ENCODE assay signal across 37 mouse cellular contexts in genomic region chr5:29963488-29963887, GRCm38 (mm10). TPM values are rescaled to one million over a fixed set of nuclear protein-coding genes. Genes with fewer than 3 reads are reported as not detected.
DNase-seq lines count a peak whose midpoint lies in the region; ATAC-seq and TF ChIP-seq lines count a peak whose summit lies in the region.
"Had no signal": no experiment of that assay in that cellular context is flagged by ENCODE, and none has a peak within 500 bp of the region (broad histone marks: within the 10 kb centered on the region; RNA-seq: fewer than 3 reads in every experiment).

No protein-coding gene starts in this region.

- H3K9me3 ChIP-seq in erythroblast, embryonic 14.5 days (ENCODE audit: control insufficient read depth, low read length): no peaks in the 10 kb centered on the region
- no peaks in the 10 kb centered on the region for H3K9me3 ChIP-seq in liver, embryonic 14.5 days (ENCODE audit: control insufficient read depth, low read length)
- no peaks in the 10 kb centered on the region for H3K9me3 ChIP-seq in hindbrain, embryonic 11.5 days (ENCODE audit: control insufficient read depth, low read length)
- H3K9me3 ChIP-seq: embryonic facial prominence, embryonic 10.5 days; embryonic facial prominence, embryonic 15.5 days; G1E; hindbrain, embryonic 13.5 days; neural tube, embryonic 12.5 days had no signal

- no peaks in the 10 kb centered on the region for H3K36me3 ChIP-seq in erythroblast, embryonic 14.5 days (ENCODE audit: control insufficient read depth)
- H3K36me3 ChIP-seq in liver, embryonic 14.5 days (replicated peaks; ENCODE audit: control insufficient read depth, insufficient read depth, low read depth): no peaks in the 10 kb centered on the region
- no peaks in the 10 kb centered on the region for H3K36me3 ChIP-seq in hindbrain, embryonic 11.5 days (ENCODE audit: control insufficient read depth, insufficient read depth, low read length)
- H3K36me3 ChIP-seq: embryonic facial prominence, embryonic 10.5 days; embryonic facial prominence, embryonic 15.5 days; G1E; hindbrain, embryonic 13.5 days; neural tube, embryonic 12.5 days had no signal

- peaks cover 71% of the 10 kb centered on the region for H3K4me1 ChIP-seq in erythroblast, embryonic 14.5 days (ENCODE audit: control insufficient read depth)
- H3K4me1 ChIP-seq in liver, embryonic 14.5 days (replicated peaks; ENCODE audit: control insufficient read depth in 2 of 2, insufficient read depth in 2 of 2, low read length in 1 of 2): peaks cover 42 to 58% of the 10 kb centered on the region in 2 experiments
- no peaks in the 10 kb centered on the region for H3K4me1 ChIP-seq in hindbrain, embryonic 11.5 days (replicated peaks; ENCODE audit: control insufficient read depth, insufficient read depth, low read length)
- H3K4me1 ChIP-seq: embryonic facial prominence, embryonic 10.5 days; embryonic facial prominence, embryonic 15.5 days; hindbrain, embryonic 13.5 days; neural tube, embryonic 12.5 days had no signal

- H3K4me2 ChIP-seq in liver, embryonic 14.5 days (ENCODE audit: low read depth): peak overlapping the region; percentile 52
- H3K4me2 ChIP-seq in hindbrain, embryonic 11.5 days (replicated peaks; ENCODE audit: low read depth, low read length): no peak overlapping the region
- H3K4me2 ChIP-seq: embryonic facial prominence, embryonic 15.5 days; heart, embryonic 11.5 days; hindbrain, embryonic 13.5 days; lung, embryonic 14.5 days; midbrain, embryonic 11.5 days; neural tube, embryonic 12.5 days had no signal

- peak; percentile 92 for TF ChIP-seq EP300 in liver, embryonic 14.5 days (IDR thresholded peaks at IDR 0.05; ENCODE audit: low read depth)

- no peaks in the 10 kb centered on the region for H3K27me3 ChIP-seq in erythroblast, embryonic 14.5 days (ENCODE audit: control insufficient read depth)
- no peaks in the 10 kb centered on the region for H3K27me3 ChIP-seq in liver, embryonic 14.5 days (ENCODE audit: control insufficient read depth, insufficient read depth, low read length)
- H3K27me3 ChIP-seq in hindbrain, embryonic 11.5 days (ENCODE audit: control insufficient read depth, insufficient read depth, low read length): no peaks in the 10 kb centered on the region
- H3K27me3 ChIP-seq: embryonic facial prominence, embryonic 15.5 days; hindbrain, embryonic 13.5 days; neural tube, embryonic 12.5 days had no signal

- DNase-seq in liver, embryonic 14.5 days (ENCODE audit: low read depth in 3 of 3, low spot score in 3 of 3): peak; percentile 56 to 83 (median 66)
- DNase-seq in adrenal gland, postnatal 4 days (ENCODE audit: low spot score in 2 of 2): no peak
- DNase-seq in hindbrain, embryonic 11.5 days (ENCODE audit: low spot score): no peak
- DNase-seq in kidney, postnatal 4 days: no peak
- DNase-seq: adrenal gland, postnatal 36 days; cerebellum, adult 11-12 months; cerebellum, postnatal 10 days; gastrocnemius, postnatal 14 days; heart, adult 11 months; heart, postnatal 36 days; kidney, adult 8-10 months; kidney, postnatal 10 days; left cerebral cortex, postnatal 4 days; lung, embryonic 14.5 days; lung, postnatal 14 days; right cerebral cortex, adult 18-20 months; thymus, postnatal 4 days had no signal

- H3K27ac ChIP-seq in liver, embryonic 14.5 days: peak overlapping the region; percentile 72
- H3K27ac ChIP-seq in hindbrain, embryonic 11.5 days (ENCODE audit: low read depth, low read length): no peak overlapping the region
- H3K27ac ChIP-seq: embryonic facial prominence, embryonic 10.5 days; embryonic facial prominence, embryonic 15.5 days; hindbrain, embryonic 13.5 days; neural tube, embryonic 12.5 days had no signal

- peak overlapping the region; percentile 48 for H3K9ac ChIP-seq in liver, embryonic 14.5 days (replicated peaks)
- H3K9ac ChIP-seq in hindbrain, embryonic 11.5 days (ENCODE audit: low read depth, low read length): no peak overlapping the region
- H3K9ac ChIP-seq: embryonic facial prominence, embryonic 15.5 days; hindbrain, embryonic 13.5 days; lung, embryonic 14.5 days; neural tube, embryonic 12.5 days had no signal

- TF ChIP-seq CTCF in liver, embryonic 14.5 days (IDR thresholded peaks at IDR 0.05; ENCODE audit: low read depth): no peak

- 21% methylated on average over 1 of the region's 1 CpGs for WGBS in liver, embryonic 14.5 days (ENCODE audit: insufficient replicate concordance)
- WGBS in hindbrain, embryonic 11.5 days: 88% methylated on average over 1 of the region's 1 CpGs

- no peak for ATAC-seq in erythroblast, adult 5-6 weeks (replicated peaks; ENCODE audit: low FRiP score, poor library complexity, severe bottlenecking)
- 0 out of 2 replicates have a peak, but pooled peaks have one; percentile 32 for ATAC-seq in common myeloid progenitor, adult 5-6 weeks (replicated peaks; ENCODE audit: low read depth, poor library complexity, severe bottlenecking)
- ATAC-seq in liver, embryonic 14.5 days (ENCODE audit: insufficient read depth): peak; percentile 93
- ATAC-seq in megakaryocyte-erythroid progenitor cell, adult 5-6 weeks (replicated peaks; ENCODE audit: low FRiP score, low TSS enrichment, poor library complexity, severe bottlenecking): 0 out of 2 replicates have a peak, but pooled peaks have one; percentile 41
- no peak for ATAC-seq in hindbrain, embryonic 11.5 days (ENCODE audit: low FRiP score)
- ATAC-seq: forebrain, embryonic 14.5 days; intestine, embryonic 16.5 days had no signal

- H3K4me3 ChIP-seq in erythroblast, embryonic 14.5 days (replicated peaks): peak overlapping the region; percentile 43
- no peak overlapping the region for H3K4me3 ChIP-seq in liver, embryonic 14.5 days (ENCODE audit: insufficient read depth in 1 of 2, low read depth in 2 of 2, low read length in 2 of 2)
- no peak overlapping the region for H3K4me3 ChIP-seq in hindbrain, embryonic 11.5 days (ENCODE audit: low read depth, low read length)
- H3K4me3 ChIP-seq: embryonic facial prominence, embryonic 10.5 days; embryonic facial prominence, embryonic 15.5 days; hindbrain, embryonic 13.5 days; myocyte; neural tube, embryonic 12.5 days had no signal

RNA-seq across cellular contexts. Expression of gene Il6, which starts 49.4 kb away (rescaled TPM):
- 0.02 and 0.14 TPM in 2 replicates for polyA plus RNA-seq in erythroblast, embryonic 14.5 days (2012)
- total RNA-seq in erythroblast, adult 5-6 weeks (2015; ENCODE audit: low replicate concordance): 11.5 TPM in 1 of 2 replicates, not detected in the other
- 0.14 and 2.1 TPM in 2 replicates for total RNA-seq in erythroblast, adult 5-6 weeks (2017; ENCODE audit: low replicate concordance)
- total RNA-seq in common myeloid progenitor, adult 5-6 weeks (2017): 0.19 and 2.3 TPM in 2 replicates
- polyA plus RNA-seq in liver, embryonic 14.5 days (2012; rRNA removed): 0.03 and 0.10 TPM in 2 replicates
- 0.25 and 0.49 TPM in 2 replicates for polyA plus RNA-seq in liver, embryonic 14.5 days (2014; fragmentation: Nextera tagmentation; extraction: Ambion mirVana)
- total RNA-seq in megakaryocyte-erythroid progenitor cell, adult 5-6 weeks (2014; fragmentation: Nextera tagmentation): not detected in 2 replicates
- 1.2 and 2.0 TPM in 2 replicates for total RNA-seq in megakaryocyte-erythroid progenitor cell, adult 5-6 weeks (2017)
- total RNA-seq in adrenal gland, postnatal 4 days (2021): not detected
- polyA plus RNA-seq in hindbrain, embryonic 11.5 days (2014; fragmentation: Nextera tagmentation; extraction: Ambion mirVana): not detected in 2 replicates
- total RNA-seq: adrenal gland, adult 18-20 months; adrenal gland, postnatal 36 days; gastrocnemius, postnatal 14 days; heart, postnatal 36 days; layer of hippocampus, adult 18-20 months; layer of hippocampus, postnatal 25 days; left cerebral cortex, postnatal 4 days had no signal
- polyA plus RNA-seq: embryonic facial prominence, embryonic 10.5 days; forebrain, embryonic 14.5 days; G1E; hindbrain, embryonic 13.5 days; lung, embryonic 14.5 days; midbrain, embryonic 11.5 days; midbrain, postnatal 0 days; neural tube, embryonic 12.5 days; spleen, adult 2 months; testis, adult 2 months had no signal

Comparison
In these comparisons a context has a peak if more than half of its experiments do, and no peak if none do; other contexts are left out.
1. ATAC-seq: peak in common myeloid progenitor, adult 5-6 weeks (single experiment), liver, embryonic 14.5 days (single experiment) and megakaryocyte-erythroid progenitor cell, adult 5-6 weeks (single experiment); none in erythroblast, adult 5-6 weeks (single experiment) and hindbrain, embryonic 11.5 days (single experiment).
2. DNase-seq: peak in liver, embryonic 14.5 days (3 of 3); none in adrenal gland, postnatal 4 days (0 of 2), hindbrain, embryonic 11.5 days (single experiment) and kidney, postnatal 4 days (0 of 2).